Mouse (Mus musculus) limb, embryonic 14.5 days (tissue): ENCODE measurements around the gene Sytl2. TPM values are rescaled to one million over a fixed set of nuclear protein-coding genes. Genes with fewer than 3 reads are reported as not detected.

Source experiments
- ATAC-seq: fragments of 200-750 bp; cut with Nextera tagmentation; 2 replicates; pipeline ENCODE4 v1.8.0; 2017; ENCODE audit warnings: low read depth, moderate number of reproducible peaks, moderate TSS enrichment; ENCODE audit not compliant: low FRiP score
- DNase-seq: peaks from one replicate; pipeline ENCODE4 v3.0.0-alpha.2; 2015; ENCODE audit warnings: low spot score
- H3K27ac ChIP-seq: fragments of 300-500 bp; sonication (generic); replicated peaks from 2 replicates; pipeline ENCODE4 v1.5.1; 2014; ENCODE audit warnings: low read depth, mild to moderate bottlenecking, low read length, moderate library complexity, mixed read lengths
- H3K27me3 ChIP-seq: fragments of 300-500 bp; sonication (generic); 2 replicates; pipeline ENCODE4 v1.6.1; 2014; ENCODE audit warnings: low read length, mixed read lengths; ENCODE audit not compliant: control insufficient read depth, insufficient read depth
- H3K36me3 ChIP-seq: fragments of 300-500 bp; sonication (generic); 2 replicates; pipeline ENCODE4 v1.6.1; 2014; ENCODE audit warnings: mild to moderate bottlenecking, low read length, moderate library complexity, mixed read lengths; ENCODE audit not compliant: control insufficient read depth, insufficient read depth
- H3K4me1 ChIP-seq: fragments of 300-500 bp; sonication (generic); 2 replicates; pipeline ENCODE4 v1.6.1; 2014; ENCODE audit warnings: antibody characterized with exemption, low read length, mixed read lengths; ENCODE audit not compliant: control insufficient read depth, insufficient read depth
- H3K4me2 ChIP-seq: fragments of 300-500 bp; sonication (generic); replicated peaks from 2 replicates; pipeline ENCODE4 v1.6.1; 2014; ENCODE audit warnings: low read depth, mild to moderate bottlenecking, low read length, moderate library complexity; ENCODE audit not compliant: severe bottlenecking
- H3K4me3 ChIP-seq: fragments of 300-500 bp; sonication (generic); replicated peaks from 2 replicates; pipeline ENCODE4 v1.5.1; 2014; ENCODE audit warnings: low read length
- H3K9ac ChIP-seq: fragments of 300-500 bp; sonication (generic); 2 replicates; pipeline ENCODE4 v1.6.1; 2014; ENCODE audit warnings: mild to moderate bottlenecking, low read depth, low read length, moderate library complexity; ENCODE audit not compliant: severe bottlenecking
- H3K9me3 ChIP-seq: fragments of 300-500 bp; sonication (generic); 2 replicates; pipeline ENCODE4 v1.6.1; 2016; ENCODE audit warnings: low read length; ENCODE audit not compliant: control insufficient read depth
- POLR2A ChIP-seq: fragments of 200-500 bp; IDR thresholded peaks from 2 replicates; pipeline ENCODE4 v1.8.0; 2012; ENCODE audit warnings: inconsistent platforms, mild to moderate bottlenecking, moderate library complexity, borderline replicate concordance; ENCODE audit not compliant: insufficient read depth, insufficient read length; ENCODE audit errors: extremely low read depth
- WGBS: fragments of 180-500 bp; shearing (Covaris S2); extraction: QIAGEN DNeasy Blood & Tissue Kit; methylation state at CpG from one replicate; pipeline ENCODE4 v1.1.7; 2014; 5-methylcytosine and 5-hydroxymethylcytosine counted together
- polyA plus RNA-seq, 2 experiments: library from polyadenylated mRNA; depleted of rRNA in 1 of 2; stranded (reverse) in 1 of 2; unstranded in 1 of 2; fragments of >200 nt; fragmentation: Nextera tagmentation in 1 of 2; extraction: Ambion mirVana in 1 of 2; gene quantifications; 2 replicates each; pipeline versions ENCODE4 v1.2.1 to v1.2.3; 2012 to 2014

Gene Sytl2
- polyA plus RNA-seq, 2 experiments = 21.9 to 25.7 TPM

GRCm38 (mm10) chr7:90284793-90285192 lies 17.3 kb upstream of the Sytl2 start:
- Histone ChIP-seq H3K27ac (no peak overlapping the region), H3K36me3 (no peaks in the 10 kb centered on the region), H3K9me3 (no peaks in the 10 kb centered on the region), H3K4me3 (no peak overlapping the region), H3K4me2 (no peak overlapping the region), H3K9ac (no peak overlapping the region), H3K27me3 (no peaks in the 10 kb centered on the region), H3K4me1 (peaks cover 5% of the 10 kb centered on the region; the same call in 1 of the 2 replicates)
- no peak for TF ChIP-seq POLR2A
- no peak for ATAC-seq
- no peak for DNase-seq
- 75% methylated on average over 7 of the region's 7 CpGs for WGBS

- H3K36me3 ChIP-seq = no peaks in the 10 kb centered on the region
- whole genome bisulfite sequencing = 82% methylated on average over 6 of the region's 6 CpGs
- no peaks in the 10 kb centered on the region for H3K9me3 ChIP-seq
- H3K4me1 ChIP-seq = no peaks in the 10 kb centered on the region
- H3K4me3 ChIP-seq = no peak overlapping the region
- ATAC-seq = no peak
- no peaks in the 10 kb centered on the region for H3K27me3 ChIP-seq
- DNase-seq = no peak
- H3K9ac ChIP-seq = no peak overlapping the region
- no peak for TF ChIP-seq POLR2A
- no peak overlapping the region for H3K4me2 ChIP-seq
- no peak overlapping the region for H3K27ac ChIP-seq
These were observed 10.2 kb upstream of the Sytl2 start for GRCm38 (mm10) chr7:90291885-90292284.

GRCm38 (mm10) chr7:90302647-90303552 lies 848 bp downstream of the Sytl2 start:
- H3K4me1 ChIP-seq = 0 out of 2 replicates have a peak, but pooled peaks cover 2% of the 10 kb centered on the region
- no peaks in the 10 kb centered on the region for H3K27me3 ChIP-seq
- H3K36me3 ChIP-seq = no peaks in the 10 kb centered on the region
- 1% methylated on average over 26 of the region's 27 CpGs for WGBS
- ATAC-seq = peak; percentile 32
- H3K27ac ChIP-seq = peak overlapping the region; percentile 9; the same call in 1 of the 2 replicates
- peak overlapping the region; percentile 54 for H3K9ac ChIP-seq
- TF ChIP-seq POLR2A = no peak
- H3K9me3 ChIP-seq = no peaks in the 10 kb centered on the region
- peak overlapping the region; percentile 54 for H3K4me3 ChIP-seq
- no peak for DNase-seq
- H3K4me2 ChIP-seq = peak overlapping the region; percentile 82

- Histone ChIP-seq H3K4me2 (no peak overlapping the region), H3K27me3 (no peaks in the 10 kb centered on the region), H3K36me3 (no peaks in the 10 kb centered on the region), H3K9me3 (no peaks in the 10 kb centered on the region), H3K4me3 (no peak overlapping the region), H3K9ac (no peak overlapping the region), H3K4me1 (0 out of 2 replicates have a peak, but pooled peaks cover 2% of the 10 kb centered on the region), H3K27ac (no peak overlapping the region)
- DNase-seq = no peak
- no peak for TF ChIP-seq POLR2A
- WGBS = 36% methylated on average over 3 of the region's 3 CpGs
- no peak for ATAC-seq
These were observed 4.0 kb downstream of the Sytl2 start for GRCm38 (mm10) chr7:90306079-90306478.

- Histone ChIP-seq H3K27me3 (no peaks in the 10 kb centered on the region), H3K4me1 (0 out of 2 replicates have a peak, but pooled peaks cover 2% of the 10 kb centered on the region), H3K36me3 (no peaks in the 10 kb centered on the region), H3K4me2 (no peak overlapping the region), H3K4me3 (no peak overlapping the region), H3K9ac (no peak overlapping the region), H3K27ac (no peak overlapping the region), H3K9me3 (no peaks in the 10 kb centered on the region)
- WGBS = 87% methylated on average over 1 of the region's 1 CpGs
- DNase-seq (no peak), ATAC-seq (no peak)
- no peak for TF ChIP-seq POLR2A
These were observed 4.9 kb downstream of the Sytl2 start for GRCm38 (mm10) chr7:90306968-90307367.
